Mouse (Mus musculus): ENCODE data around the gene E130308A19Rik. TPM values are rescaled to one million over a fixed set of nuclear protein-coding genes. Genes with fewer than 3 reads are reported as not detected.

The E130308A19Rik gene
- total RNA-seq (2017), result 9.4 TPM in 2 replicates

- peak; percentile 83 to 94 for ATAC-seq (replicated peaks in 1 of 2; ENCODE audit: insufficient read depth in 1 of 2, low FRiP score in 2 of 2, low TSS enrichment in 1 of 2, low read depth in 1 of 2, poor library complexity in 2 of 2, severe bottlenecking in 2 of 2)
Observed at GRCm38 (mm10) chr4:59625998-59626910, at the start of gene E130308A19Rik. TSS of gene E130308A19Rik (plus strand) at chr4:59626211.

GRCm38 (mm10) chr4:59580495-59581281 is 45.3 kb upstream of the E130308A19Rik start:
- peak; percentile 33 to 54; a peak in 3 of 4 replicates for ATAC-seq (replicated peaks in 1 of 2; ENCODE audit: insufficient read depth in 1 of 2, low FRiP score in 2 of 2, low TSS enrichment in 1 of 2, low read depth in 1 of 2, poor library complexity in 2 of 2, severe bottlenecking in 2 of 2)

- peak; percentile 89 to 95 for ATAC-seq (replicated peaks in 1 of 2; ENCODE audit: insufficient read depth in 1 of 2, low FRiP score in 2 of 2, low TSS enrichment in 1 of 2, low read depth in 1 of 2, poor library complexity in 2 of 2, severe bottlenecking in 2 of 2)
Observed at GRCm38 (mm10) chr4:59581314-59582185, 44.5 kb upstream of the E130308A19Rik start, which contains the start of gene Hsdl2. TSS of gene Hsdl2 (plus strand) at chr4:59581563.

GRCm38 (mm10) chr4:59582186-59582585 is 43.8 kb upstream of the E130308A19Rik start:
- ATAC-seq (replicated peaks in 1 of 2; ENCODE audit: insufficient read depth in 1 of 2, low FRiP score in 2 of 2, low TSS enrichment in 1 of 2, low read depth in 1 of 2, poor library complexity in 2 of 2, severe bottlenecking in 2 of 2), result no peak

GRCm38 (mm10) chr4:59585097-59585496 is 40.9 kb upstream of the E130308A19Rik start:
- no peak for ATAC-seq (replicated peaks in 1 of 2; ENCODE audit: insufficient read depth in 1 of 2, low FRiP score in 2 of 2, low TSS enrichment in 1 of 2, low read depth in 1 of 2, poor library complexity in 2 of 2, severe bottlenecking in 2 of 2)

GRCm38 (mm10) chr4:59587215-59587871 is 38.7 kb upstream of the E130308A19Rik start:
- ATAC-seq (replicated peaks in 1 of 2; ENCODE audit: insufficient read depth in 1 of 2, low FRiP score in 2 of 2, low TSS enrichment in 1 of 2, low read depth in 1 of 2, poor library complexity in 2 of 2, severe bottlenecking in 2 of 2), result peak; percentile 12 to 42; a peak in 1 of 4 replicates

- no peak for ATAC-seq (replicated peaks in 1 of 2; ENCODE audit: insufficient read depth in 1 of 2, low FRiP score in 2 of 2, low TSS enrichment in 1 of 2, low read depth in 1 of 2, poor library complexity in 2 of 2, severe bottlenecking in 2 of 2)
Observed at GRCm38 (mm10) chr4:59587872-59588226, 38.2 kb upstream of the E130308A19Rik start.

GRCm38 (mm10) chr4:59594614-59595013 is 31.4 kb upstream of the E130308A19Rik start:
- ATAC-seq (replicated peaks in 1 of 2; ENCODE audit: insufficient read depth in 1 of 2, low FRiP score in 2 of 2, low TSS enrichment in 1 of 2, low read depth in 1 of 2, poor library complexity in 2 of 2, severe bottlenecking in 2 of 2), result no peak; a peak in 1 of 4 replicates

- ATAC-seq (replicated peaks in 1 of 2; ENCODE audit: insufficient read depth in 1 of 2, low FRiP score in 2 of 2, low TSS enrichment in 1 of 2, low read depth in 1 of 2, poor library complexity in 2 of 2, severe bottlenecking in 2 of 2), result no peak
Observed at GRCm38 (mm10) chr4:59596556-59596955, 29.5 kb upstream of the E130308A19Rik start.

GRCm38 (mm10) chr4:59602704-59603103 is 23.3 kb upstream of the E130308A19Rik start:
- no peak for ATAC-seq (replicated peaks in 1 of 2; ENCODE audit: insufficient read depth in 1 of 2, low FRiP score in 2 of 2, low TSS enrichment in 1 of 2, low read depth in 1 of 2, poor library complexity in 2 of 2, severe bottlenecking in 2 of 2)

GRCm38 (mm10) chr4:59604892-59605291 is 21.1 kb upstream of the E130308A19Rik start:
- no peak for ATAC-seq (replicated peaks in 1 of 2; ENCODE audit: insufficient read depth in 1 of 2, low FRiP score in 2 of 2, low TSS enrichment in 1 of 2, low read depth in 1 of 2, poor library complexity in 2 of 2, severe bottlenecking in 2 of 2)

GRCm38 (mm10) chr4:59605501-59605900 is 20.5 kb upstream of the E130308A19Rik start:
- no peak for ATAC-seq (replicated peaks in 1 of 2; ENCODE audit: insufficient read depth in 1 of 2, low FRiP score in 2 of 2, low TSS enrichment in 1 of 2, low read depth in 1 of 2, poor library complexity in 2 of 2, severe bottlenecking in 2 of 2)

GRCm38 (mm10) chr4:59610411-59610810 is 15.6 kb upstream of the E130308A19Rik start:
- ATAC-seq (replicated peaks in 1 of 2; ENCODE audit: insufficient read depth in 1 of 2, low FRiP score in 2 of 2, low TSS enrichment in 1 of 2, low read depth in 1 of 2, poor library complexity in 2 of 2, severe bottlenecking in 2 of 2), result no peak

GRCm38 (mm10) chr4:59614986-59615385 is 11.0 kb upstream of the E130308A19Rik start:
- ATAC-seq (replicated peaks in 1 of 2; ENCODE audit: insufficient read depth in 1 of 2, low FRiP score in 2 of 2, low TSS enrichment in 1 of 2, low read depth in 1 of 2, poor library complexity in 2 of 2, severe bottlenecking in 2 of 2), result peak; percentile 46 to 86; a peak in 3 of 4 replicates

GRCm38 (mm10) chr4:59619611-59620245 is 6.3 kb upstream of the E130308A19Rik start:
- ATAC-seq (replicated peaks in 1 of 2; ENCODE audit: insufficient read depth in 1 of 2, low FRiP score in 2 of 2, low TSS enrichment in 1 of 2, low read depth in 1 of 2, poor library complexity in 2 of 2, severe bottlenecking in 2 of 2), result no peak

GRCm38 (mm10) chr4:59625676-59625997 is 374 bp upstream of the E130308A19Rik start:
- ATAC-seq (replicated peaks in 1 of 2; ENCODE audit: insufficient read depth in 1 of 2, low FRiP score in 2 of 2, low TSS enrichment in 1 of 2, low read depth in 1 of 2, poor library complexity in 2 of 2, severe bottlenecking in 2 of 2), result peak; percentile 20 to 27; a peak in 2 of 4 replicates

All from hematopoietic stem cell, adult 5-6 weeks (primary cell).